Comparison of ENCODE assay signal across 8 mouse cellular contexts in the genomic region with DNA sequence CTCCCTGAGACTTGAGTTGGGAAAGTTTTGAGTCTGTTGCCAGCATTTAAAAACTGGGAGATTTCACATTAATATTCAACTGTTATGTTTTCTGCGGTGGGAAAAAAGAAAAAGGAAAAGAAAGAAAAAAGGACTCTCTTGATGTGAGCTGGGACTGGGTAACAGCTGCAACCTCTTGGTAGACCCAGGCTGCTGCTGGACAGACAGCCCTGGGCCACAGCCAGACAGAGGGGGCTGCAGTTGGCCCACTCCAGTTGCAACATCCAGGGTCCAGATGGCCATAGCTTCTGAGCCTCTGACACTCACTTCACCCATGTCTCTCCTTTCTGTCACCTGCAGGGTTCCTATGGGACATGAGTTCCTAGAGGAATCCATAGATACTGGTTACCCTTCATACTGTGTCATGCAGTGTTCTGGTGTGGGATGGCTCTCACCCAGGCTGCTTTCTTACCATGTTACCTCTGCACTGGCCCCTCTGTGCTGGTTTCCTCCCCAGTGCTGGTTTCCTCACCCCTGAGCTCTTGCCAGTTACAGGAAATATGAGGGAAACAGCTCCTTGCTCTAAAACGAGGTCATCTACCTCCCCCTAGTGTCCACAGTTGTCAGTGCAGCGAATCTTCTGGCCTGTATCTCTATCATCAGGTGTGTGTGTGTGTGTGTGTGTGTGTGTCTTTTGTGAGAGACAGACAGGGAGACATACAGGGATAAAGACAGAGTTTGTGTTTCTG. TPM values are rescaled to one million over a fixed set of nuclear protein-coding genes. Genes with fewer than 3 reads are reported as not detected.
DNase-seq lines count a peak whose midpoint lies in the region; ATAC-seq and TF ChIP-seq lines count a peak whose summit lies in the region.

No protein-coding gene starts in this region.

- intact Hi-C loops in left cerebral cortex, adult 2 months (cut with DNase I) = loop anchor here (1.0 to 10.0 kb wide), 5 partner anchors 50 to 404 kb away; no protein-coding TSS in a partner anchor

- peak; percentile 68 for ATAC-seq in common myeloid progenitor, adult 5-6 weeks (replicated peaks; ENCODE audit: low read depth, poor library complexity, severe bottlenecking)
- ATAC-seq in megakaryocyte, adult 5-6 weeks (ENCODE audit: poor library complexity, severe bottlenecking) = peak; percentile 79

- TF ChIP-seq CTCF in left cerebral cortex, adult 2 months (IDR thresholded peaks at IDR 0.05) = peak; percentile 72

- no peak overlapping the region for H3K4me3 ChIP-seq in left cerebral cortex, adult 2 months

- peak; percentile 77 for DNase-seq in ZHBTc4 (ENCODE audit: low read depth, low spot score)
- peak; percentile 74 to 76 for DNase-seq in gastrocnemius, adult 8-10 months (ENCODE audit: low spot score in 2 of 2)
- peak; percentile 73 for DNase-seq in hindlimb bud, embryonic 11.5 days (ENCODE audit: extremely low spot score, low read depth, low spot score)
- DNase-seq in left cerebral cortex, adult 2 months (ENCODE audit: extremely low spot score in 1 of 2, low spot score in 2 of 2) = peak; percentile 76 to 79
- peak; percentile 78 for DNase-seq in right cerebral cortex, postnatal 14 days
- DNase-seq in urinary bladder, postnatal 25 days (ENCODE audit: low spot score) = peak; percentile 76

- no peak overlapping the region for H3K27ac ChIP-seq in left cerebral cortex, adult 2 months

RNA-seq across cellular contexts. Expression of a gene that starts 8.1 kb away (rescaled TPM):
- 42.9 and 43.7 TPM in 2 replicates for total RNA-seq in common myeloid progenitor, adult 5-6 weeks (2017)
- 10 to 100 TPM in 1 of 4 experiments, 1 to 10 TPM in 3; 7.6 to 10.1 (median 9.8) TPM for total RNA-seq in gastrocnemius, adult 8-10 months (2022)
- total RNA-seq in left cerebral cortex, adult 2 months (2021) = 10 to 100 TPM; 12.8 to 17.8 TPM
- total RNA-seq in megakaryocyte, adult 5-6 weeks (2015) = 28.0 and 30.1 TPM in 2 replicates
- total RNA-seq in megakaryocyte, adult 5-6 weeks (2017) = 43.1 and 45.3 TPM in 2 replicates
